Mouse (Mus musculus) spleen, adult 12 weeks (tissue): ENCODE measurements around the gene Gm20388.
A peak's percentile ranks its signal among the peaks of the same experiment; 100 is the strongest.

Experiments
- DNase-seq: peaks from one replicate; pipeline ENCODE4 v3.0.0; 2022; ENCODE audit warnings: low spot score

The Gm20388 gene

DNA sequence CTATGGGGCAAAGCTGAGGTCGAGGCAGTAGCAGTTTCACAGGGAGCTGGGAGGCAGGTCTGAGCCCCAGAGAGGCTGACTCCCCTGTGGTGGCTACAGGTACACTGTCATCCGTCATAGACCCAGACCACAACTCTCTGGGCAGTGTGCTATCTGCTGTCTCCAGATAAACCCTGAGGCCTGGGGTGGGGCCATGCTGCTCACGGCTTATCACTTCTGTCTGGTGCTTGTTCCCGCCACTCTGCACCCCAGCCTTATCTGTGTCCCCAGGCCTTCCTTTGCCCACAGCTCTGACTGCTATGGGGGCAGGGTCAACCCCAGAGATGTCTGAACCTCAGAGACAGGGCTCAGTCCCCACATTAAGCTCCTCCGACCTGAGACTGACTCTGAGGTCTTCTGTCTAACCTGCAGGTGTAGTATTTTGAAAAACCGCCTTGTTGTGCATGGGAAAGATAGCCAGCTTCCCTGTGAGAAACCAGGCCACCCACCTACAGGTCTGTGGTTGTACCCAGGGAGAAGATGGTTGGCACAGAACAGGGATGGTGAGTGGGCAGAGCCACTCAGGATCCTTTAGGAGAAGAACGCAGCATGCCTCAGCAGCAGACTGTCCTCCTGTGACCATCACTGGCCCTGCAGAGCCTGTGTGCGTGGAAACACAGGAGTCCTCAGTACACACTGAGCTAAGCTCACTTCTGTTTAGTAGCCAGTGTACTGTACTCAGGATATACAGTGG is 461.2 kb downstream of the Gm20388 start:
- peak; percentile 74 for DNase-seq

DNA sequence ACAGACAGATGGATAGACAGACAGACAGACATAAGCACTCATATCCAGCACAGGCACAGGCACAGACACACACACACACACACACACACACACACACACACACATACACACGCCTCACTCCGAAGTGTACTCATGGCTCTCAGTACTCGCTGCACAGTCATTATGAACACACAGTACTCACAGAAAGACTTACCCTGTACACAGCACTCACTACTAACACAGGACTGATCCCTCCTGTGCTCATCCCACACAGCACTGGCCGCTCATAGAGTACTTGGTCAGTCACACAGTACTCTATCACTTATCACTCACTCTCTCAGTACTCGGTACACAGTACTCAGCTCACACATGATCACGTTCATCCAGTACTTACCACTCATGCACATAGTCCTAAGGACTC is 462.0 kb downstream of the Gm20388 start:
- no peak for DNase-seq

DNA sequence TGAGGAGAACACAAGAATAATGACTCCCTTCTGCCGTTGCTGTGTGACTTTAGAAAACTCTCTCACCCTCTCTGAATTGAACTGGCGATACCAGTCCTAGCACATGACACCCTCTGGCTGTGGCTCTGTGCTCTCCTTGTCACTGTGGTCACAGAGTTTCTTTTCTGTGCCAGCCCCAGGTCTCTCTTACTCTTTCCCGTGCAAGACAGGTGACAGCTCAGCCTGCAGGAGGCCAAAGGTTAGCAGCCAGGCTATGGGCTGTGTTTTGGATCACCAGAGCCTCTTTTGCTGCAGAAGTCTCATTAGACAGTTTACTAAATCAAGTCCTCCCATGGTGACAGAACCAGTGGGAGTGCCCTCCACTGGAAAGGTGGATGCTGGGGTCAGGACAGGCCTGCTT is 463.0 kb downstream of the Gm20388 start:
- DNase-seq = no peak

DNA sequence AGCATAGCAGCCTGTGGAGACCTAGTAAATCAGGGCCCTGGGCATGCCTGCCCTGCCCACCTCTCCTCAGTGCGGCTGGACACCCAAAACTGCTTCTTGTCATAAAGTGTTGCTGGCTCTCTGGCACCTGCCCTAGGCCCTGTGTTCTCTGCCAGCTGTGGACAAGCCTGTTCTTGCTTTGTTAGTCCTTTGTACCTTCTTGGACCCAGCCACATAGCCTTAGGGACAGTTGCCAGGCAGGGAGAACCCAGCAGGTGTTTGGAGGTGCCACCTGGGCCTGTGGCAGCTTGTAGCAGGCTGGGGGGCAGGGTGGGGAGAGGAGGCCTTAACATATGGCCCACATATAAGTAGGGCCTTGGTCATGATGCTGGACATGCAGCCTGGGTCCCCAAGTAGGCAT is 463.4 kb downstream of the Gm20388 start:
- DNase-seq = no peak

DNA sequence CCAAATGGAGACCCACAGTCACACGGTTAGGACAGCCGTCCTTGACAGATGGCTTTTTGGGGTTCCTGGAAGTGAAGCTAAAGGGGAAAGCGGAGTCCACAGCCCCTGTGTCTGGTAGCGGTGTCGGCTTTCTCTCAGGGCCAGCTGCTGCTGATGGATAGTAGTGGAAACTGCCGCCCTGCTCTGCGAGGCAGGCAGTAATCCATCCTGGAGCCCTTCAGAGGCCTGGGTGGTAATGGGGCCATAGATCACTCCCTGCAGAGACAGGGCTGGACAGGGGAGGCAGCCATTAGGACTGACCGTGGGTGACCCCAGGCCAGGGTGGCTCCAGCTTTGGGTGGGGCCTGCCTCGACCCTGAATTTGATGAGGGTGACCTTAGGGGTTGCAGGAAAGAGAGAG is 463.9 kb downstream of the Gm20388 start:
- DNase-seq = no peak

DNA sequence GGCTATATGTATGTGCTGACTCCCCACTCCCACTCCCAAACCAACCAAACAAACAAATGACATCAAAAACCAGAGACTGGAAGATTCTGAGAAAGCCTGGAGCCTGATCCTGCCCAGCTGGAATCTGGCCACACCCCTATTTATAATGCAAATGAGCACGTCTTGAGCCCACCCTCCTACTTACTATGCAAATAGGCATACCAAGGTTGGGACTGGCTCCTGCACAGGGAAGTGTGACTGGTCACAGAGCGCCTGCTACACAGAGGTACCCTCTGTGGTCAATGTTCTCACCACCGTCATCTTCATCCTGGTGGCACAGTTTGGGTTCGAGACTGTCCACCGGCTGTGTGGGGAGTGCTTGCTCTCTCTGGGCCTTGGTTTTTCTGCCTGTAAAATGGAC is 464.5 kb downstream of the Gm20388 start:
- no peak for DNase-seq

DNA sequence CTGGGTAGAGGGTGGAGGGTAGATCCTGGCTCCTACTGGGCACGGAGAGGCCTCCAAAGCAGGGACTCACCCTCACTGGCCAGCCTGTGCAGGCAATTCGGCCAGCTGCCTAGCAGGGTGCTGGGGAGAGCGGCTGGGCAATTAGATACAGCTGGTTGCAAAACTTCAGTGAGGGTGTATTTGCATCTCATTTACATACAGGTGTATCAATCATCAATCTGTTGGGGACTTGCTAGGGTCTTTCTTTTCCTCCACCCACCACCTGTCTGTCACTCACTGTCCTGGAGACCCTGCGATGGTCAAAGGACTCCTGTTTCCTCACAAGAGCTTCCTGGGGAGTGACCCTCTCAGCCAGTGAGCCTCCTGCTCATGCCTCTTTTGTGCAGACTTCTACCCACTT is 465.6 kb downstream of the Gm20388 start:
- DNase-seq = no peak

DNA sequence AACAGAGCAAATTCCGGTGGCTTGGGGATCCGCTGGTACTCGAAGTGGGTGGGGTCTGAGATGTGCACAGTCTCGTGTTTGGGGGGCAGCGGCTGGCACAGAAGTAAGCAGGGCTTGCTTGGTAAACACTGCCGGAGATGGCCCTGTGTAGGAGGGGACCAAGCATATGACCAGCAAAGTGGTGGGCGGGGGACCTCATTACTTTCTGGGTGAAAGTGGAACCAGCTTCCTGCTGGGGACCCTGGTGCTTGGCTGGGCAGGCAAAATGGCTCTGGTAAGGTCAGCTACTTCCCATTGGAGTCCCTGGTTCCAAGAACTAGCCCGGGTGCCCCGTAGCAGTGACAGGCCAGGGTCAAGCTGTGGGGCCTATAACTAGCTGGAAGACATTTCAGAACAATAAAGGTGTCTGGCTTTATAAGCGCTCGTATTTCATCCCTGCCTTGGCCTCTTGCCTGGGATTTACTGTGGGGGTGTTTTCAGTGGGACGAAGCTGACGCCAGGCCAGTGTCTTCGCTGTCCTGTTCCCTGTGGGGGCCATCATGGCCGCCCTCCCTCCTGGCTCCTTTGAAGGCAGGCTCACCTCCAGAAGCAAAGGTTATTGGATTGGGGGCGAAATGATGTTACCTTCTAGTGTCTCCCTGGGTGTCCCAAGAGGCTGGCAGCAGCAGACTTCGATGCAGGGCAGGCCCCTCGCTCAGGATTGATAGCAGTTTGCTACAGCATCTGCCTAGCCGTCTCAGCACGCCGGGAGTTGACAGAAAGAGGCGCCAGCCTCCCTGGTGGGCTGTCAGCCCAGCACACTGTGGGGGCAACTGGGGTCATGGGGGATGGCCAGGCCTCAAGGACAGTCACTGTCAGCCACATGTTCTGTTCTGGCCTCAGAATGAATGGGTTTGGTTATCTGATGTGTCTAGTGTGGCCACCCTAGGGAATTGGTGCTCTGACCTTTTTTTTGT is 466.5 kb downstream of the Gm20388 start:
- DNase-seq = no peak

DNA sequence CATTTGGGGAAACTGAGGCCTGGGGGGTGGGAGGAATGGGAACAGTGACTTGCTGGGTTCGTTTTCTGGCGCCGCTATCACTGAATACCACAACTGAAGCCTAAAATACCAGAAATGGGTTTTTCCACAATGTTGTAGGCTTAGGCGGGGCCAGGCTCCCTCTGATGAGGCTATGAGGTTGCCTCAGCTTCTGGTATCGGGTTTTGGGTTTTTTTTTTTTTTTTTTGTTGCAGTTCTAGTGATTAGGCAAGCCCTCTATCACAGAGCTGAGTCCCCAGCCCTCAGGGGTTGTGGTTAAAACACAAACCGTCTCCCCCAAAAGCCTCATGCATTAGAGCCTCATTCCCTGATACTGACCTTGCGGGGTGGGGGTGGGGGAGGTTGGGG is 467.2 kb downstream of the Gm20388 start:
- no peak for DNase-seq

DNA sequence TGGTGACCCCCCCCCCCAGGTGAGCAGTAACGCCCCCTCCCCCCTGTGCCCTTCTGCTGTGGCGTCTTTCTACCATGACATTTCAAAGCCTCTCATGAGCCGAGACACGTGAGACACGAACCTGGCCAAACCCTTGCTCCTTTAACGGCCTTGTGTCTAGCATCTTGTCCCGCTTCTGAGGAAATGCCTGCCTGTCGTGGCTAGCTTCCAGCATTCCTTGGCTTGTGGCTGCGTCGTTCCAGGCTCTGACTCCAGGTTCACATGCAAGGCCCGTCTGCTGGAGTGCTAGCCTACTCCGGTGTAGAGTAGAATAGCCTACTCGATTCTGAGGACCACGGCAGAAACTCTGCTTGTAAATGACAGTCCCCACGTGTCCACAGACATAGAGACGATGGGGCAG is 467.7 kb downstream of the Gm20388 start:
- DNase-seq = no peak

DNA sequence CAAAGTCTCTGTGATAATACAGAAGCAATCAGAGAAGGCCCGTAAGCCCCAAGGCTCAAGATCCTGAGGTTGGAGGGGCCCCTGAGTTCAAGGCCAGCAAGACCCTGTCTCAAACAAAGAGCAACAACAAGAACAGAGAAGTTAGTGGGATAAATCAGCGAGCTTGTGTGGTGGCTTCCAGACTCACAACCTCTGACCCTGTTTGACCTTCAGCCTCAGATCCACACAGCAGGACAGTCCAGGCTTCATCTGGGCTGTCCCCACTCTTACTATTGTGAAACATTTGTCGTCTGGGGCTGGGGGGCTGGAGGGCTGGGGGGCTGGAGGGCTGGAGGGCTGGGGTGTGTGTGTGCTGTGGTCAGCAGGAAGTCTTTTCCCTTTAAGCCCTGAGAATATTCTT is 468.4 kb downstream of the Gm20388 start:
- DNase-seq = no peak

DNA sequence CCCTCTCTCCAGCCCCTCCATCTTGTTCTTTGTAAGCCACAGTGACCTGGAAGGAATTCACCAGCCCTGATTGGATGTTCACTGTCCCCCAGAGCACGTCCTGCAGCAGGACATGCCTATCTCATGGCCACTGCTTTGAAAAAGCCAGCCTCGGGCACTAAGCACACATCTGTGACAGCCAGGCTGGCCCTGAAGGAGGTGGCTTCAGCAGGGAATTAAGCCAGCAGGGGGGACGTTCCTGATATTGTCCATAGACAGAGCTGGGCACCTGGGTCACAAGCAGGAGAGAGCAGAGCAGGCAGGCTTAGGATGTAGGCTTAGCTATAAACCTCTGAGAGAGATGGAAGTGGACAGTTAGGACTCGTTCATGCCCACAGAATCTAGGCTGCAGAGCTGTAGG is 471.2 kb downstream of the Gm20388 start:
- DNase-seq = no peak

DNA sequence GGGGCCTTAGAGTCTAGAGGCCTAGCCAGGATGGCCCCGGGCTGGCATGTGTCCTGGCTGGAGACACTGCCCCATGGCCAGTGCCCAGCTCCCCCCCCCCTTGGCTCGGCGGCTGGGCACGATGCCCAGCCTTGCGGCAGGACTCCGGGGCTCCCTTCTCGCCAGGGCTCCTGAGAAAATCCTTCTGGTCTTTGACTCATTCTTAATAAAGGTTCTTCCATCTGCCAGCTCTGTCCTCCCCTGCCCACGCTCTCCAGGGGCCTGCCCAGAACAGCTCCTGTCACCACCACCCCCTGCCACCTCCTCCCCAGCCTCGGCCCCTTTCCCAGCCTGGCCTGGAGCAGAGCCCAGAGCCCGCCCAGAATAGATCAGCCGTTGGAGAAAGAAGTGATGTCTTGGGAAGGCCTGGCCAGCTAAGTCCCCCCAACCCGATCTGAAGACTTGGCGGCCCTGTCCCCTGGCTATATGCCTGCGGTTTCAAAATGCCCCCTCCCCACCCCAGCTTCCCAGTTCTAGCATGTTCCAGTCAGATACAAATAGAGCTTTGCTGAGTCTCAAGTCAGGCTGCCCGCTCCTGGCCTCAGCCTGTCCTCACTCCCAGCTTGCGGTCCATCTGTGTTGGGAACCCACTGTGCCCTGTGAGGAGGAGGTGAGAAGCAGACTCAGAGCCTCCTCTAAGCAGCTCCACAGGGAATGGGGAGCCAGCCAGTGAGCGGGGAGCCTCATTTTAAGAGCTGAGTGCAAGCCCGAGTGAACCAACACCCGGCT is 472.0 kb downstream of the Gm20388 start:
- DNase-seq = no peak

DNA sequence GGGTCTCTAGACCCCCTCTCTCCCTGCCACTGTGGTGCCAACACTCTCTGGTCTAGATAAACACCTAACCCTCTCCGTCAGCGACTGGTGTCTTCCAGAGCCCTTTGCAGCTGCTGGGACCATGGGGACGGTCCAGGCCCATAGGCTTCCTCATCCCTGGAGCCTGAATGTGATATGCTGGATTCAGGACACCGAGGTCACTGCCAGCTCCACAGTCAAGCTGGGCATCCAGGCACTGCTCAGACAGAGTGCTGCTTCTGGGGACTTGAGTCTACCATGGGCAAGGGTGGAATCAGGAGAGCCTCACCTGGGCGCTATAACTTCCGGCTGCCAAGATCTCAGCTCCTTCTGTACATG is 472.5 kb downstream of the Gm20388 start:
- DNase-seq = no peak

DNA sequence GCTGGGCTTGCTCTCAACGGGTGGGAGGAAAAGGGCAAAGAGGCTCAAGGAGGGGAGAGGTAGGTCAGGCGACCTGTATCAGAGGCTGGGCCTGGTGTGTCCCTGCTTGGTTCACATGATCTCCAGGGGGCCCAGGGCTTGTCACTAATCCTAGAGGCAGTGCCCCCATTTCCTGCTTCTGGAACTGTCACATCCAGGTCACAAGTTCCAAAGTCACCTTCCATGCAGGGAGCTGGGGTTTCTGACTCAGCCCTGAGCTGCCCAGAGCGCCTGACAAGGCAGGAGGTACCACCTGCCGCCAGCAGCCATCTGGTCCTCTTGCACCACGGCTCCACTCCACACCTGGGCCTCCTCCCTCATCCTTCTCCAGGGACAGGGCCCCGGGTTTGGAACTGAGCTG is 473.1 kb downstream of the Gm20388 start:
- no peak for DNase-seq

DNA sequence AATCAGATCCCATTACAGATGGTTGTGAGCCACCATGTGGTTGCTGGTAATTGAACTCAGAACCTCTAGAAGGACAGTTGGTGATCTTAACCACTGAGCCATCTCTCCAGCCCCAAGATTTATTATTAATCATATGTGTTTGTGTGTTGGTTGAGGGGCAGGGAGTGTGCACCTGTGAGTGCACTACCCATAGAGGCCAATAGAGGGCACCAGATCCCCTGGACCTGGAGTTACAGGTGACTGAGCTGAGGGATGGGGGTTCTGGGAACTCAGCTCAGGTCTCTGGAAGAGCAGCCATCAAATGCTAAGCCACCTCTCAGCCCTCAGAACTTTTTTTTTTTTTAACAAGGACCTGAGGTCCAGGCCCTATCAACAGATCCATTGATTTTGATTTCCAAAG is 474.1 kb downstream of the Gm20388 start:
- no peak for DNase-seq

DNA sequence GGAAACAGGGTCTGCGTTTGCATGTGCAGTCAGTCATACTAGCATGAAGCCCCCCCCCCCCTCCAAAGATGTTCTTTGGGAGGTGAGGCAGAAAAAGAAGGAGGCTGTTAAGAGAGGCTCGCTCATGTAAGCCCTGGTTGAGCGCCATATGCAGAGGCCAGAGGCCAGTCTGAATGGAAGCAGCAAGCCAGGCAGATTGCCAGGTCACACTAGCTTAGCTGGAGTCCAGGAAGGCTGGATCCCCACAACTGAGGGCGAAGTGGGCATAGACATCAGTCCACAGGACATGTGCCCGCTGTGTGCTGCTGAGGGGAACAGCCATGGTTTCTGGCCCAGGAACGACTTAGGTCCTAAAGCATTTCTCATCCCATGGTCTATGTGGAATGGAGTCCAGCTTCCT is 477.6 kb downstream of the Gm20388 start:
- no peak for DNase-seq

DNA sequence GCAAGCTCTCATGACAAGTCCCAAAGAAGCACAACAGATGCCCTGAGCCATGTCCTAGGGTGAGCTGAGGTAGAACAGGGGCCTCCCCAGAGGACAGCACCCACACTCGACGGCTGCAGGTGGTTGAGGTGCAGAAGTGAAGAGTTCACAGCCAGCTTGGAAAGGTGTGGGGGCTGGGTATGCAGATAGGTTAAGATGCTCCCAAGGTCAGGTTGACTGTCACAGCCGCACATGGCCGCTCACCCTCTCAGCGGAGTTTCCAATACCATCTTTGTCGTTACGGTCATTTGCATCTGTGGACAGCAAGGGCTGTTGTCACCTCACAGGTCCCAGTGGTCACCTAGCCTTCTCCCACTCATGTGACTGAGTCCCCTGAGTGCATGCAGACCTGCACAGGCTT is 480.0 kb downstream of the Gm20388 start:
- DNase-seq = no peak

DNA sequence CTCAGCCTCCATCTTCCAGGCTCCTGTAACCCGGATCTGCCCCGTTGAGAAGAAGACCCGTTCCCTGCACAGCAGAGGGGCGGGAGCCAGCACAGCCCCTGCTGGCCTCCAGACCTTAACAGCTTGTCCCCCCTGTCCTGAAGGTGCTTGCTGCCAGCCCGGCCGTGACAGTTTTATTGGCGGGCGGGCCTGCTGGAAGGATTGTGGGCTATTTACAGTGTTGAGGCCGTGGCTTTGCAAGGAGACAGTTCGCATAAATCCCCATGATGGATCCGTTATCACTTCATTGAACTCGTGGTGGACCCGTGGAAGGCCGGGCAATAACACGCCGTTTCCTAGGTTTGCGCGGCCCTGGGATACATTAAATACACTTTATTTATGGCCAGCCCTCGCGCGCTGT is 481.2 kb downstream of the Gm20388 start:
- DNase-seq = no peak

DNA sequence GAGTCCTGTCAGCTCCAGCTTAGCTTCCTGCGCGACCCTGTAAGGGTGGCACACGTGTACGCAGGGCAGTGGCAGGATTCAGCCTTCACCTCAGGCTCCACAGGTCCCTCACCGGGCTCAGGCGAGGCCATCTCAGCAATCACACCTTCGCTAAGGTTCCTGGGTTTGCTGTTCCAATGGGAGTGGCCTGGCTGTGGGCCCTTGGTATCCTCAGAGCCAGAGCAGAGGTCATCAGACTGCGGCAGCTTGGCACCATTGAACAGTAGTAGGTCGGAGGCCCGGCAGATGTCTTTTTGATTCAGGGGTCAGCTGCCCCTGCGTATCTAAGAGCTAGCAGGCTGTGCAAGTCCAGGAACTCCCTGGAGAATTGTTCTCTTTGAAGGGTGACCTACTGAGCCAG is 482.4 kb downstream of the Gm20388 start:
- DNase-seq = no peak

DNA sequence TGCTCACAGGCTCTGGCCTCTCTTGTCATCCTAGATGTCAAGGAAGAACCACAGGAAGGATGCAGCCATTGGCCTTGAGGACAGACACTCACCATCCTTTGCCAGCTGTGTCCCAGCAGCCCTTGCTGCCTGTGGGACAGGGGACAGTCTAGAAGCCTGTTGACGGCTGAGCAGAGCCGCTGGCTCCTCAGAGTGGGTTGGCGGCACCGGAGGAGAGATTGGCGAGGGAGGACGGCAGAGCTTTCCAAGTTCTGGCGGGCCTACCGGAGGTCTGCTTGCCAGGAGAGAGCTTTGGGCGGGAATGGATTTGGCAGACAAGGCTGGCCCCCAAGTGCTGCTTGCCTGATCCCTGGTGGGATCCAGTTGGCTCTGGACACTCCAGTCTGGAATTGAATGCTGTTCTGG is 483.2 kb downstream of the Gm20388 start:
- no peak for DNase-seq

DNA sequence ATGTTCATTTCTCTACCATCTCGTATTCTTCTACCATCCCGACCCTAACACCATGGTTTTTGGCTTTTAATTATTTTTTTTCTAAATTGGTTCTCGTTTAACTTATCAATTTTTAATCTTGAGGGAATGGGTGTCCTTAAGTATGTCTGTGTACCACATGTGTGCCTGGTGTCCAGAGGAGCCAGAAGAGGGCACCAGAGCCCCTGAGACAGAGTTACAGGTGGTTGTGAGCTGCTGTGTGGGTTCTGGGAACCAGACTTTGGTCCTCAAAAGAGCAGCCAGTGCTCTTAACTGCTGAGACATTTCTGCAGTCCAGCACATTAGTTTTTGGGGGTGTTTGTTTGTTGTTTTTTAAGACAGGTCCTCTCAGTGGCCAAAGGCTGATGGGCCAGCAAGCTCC is 485.3 kb downstream of the Gm20388 start:
- no peak for DNase-seq

DNA sequence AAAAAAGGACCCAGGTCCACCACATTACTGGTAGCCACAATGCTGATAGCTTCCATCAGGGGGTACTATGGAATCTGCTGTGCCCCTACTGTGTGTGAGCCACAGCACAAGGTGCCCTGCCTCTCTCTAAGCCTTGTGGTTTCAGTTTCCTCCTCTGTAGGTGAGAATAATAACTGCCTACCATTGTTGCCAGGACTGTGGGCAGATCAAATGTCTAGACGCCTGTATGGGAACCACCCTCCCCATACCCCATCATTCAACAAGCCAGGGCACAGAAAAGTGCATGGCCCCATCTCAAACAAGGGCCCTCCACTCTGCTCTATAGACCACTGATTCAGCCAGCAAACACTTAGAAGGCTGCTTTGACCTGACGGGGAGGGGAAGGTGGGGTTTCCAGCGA is 486.1 kb downstream of the Gm20388 start:
- no peak for DNase-seq
